Mouse (Mus musculus) embryonic fibroblast, embryonic 13.5 days (primary cell): ENCODE data around the gene Dapp1. TPM values are rescaled to one million over a fixed set of nuclear protein-coding genes. Genes with fewer than 3 reads are reported as not detected.
A peak's percentile ranks its signal among the peaks of the same experiment; 100 is the strongest.

Source experiments
- H3K27ac ChIP-seq: 2 replicates; pipeline ENCODE4 v1.5.1; 2012; ENCODE audit warnings: low read length, control low read depth, inconsistent platforms; ENCODE audit not compliant: insufficient read depth
- H3K4me1 ChIP-seq: 2 replicates; pipeline ENCODE4 v1.6.1; 2011; ENCODE audit warnings: low read length; ENCODE audit not compliant: control insufficient read depth, insufficient read depth
- H3K4me3 ChIP-seq: 2 replicates; pipeline ENCODE4 v1.5.1; 2011; ENCODE audit warnings: mild to moderate bottlenecking, control low read depth, low read length; ENCODE audit not compliant: insufficient read depth
- CTCF ChIP-seq: IDR thresholded peaks from 2 replicates; pipeline ENCODE4 v1.5.1; 2011; ENCODE audit warnings: mild to moderate bottlenecking, control low read depth, low read length, moderate library complexity, borderline replicate concordance; ENCODE audit not compliant: insufficient read depth
- POLR2A ChIP-seq: IDR thresholded peaks from 2 replicates; pipeline ENCODE4 v1.6.1; 2011; ENCODE audit warnings: low read depth, mild to moderate bottlenecking, control low read depth, low read length, moderate library complexity
- polyA plus RNA-seq: library from polyadenylated mRNA; stranded (reverse); fragments of >200 nt; gene quantifications from 2 replicates; pipeline ENCODE4 v1.2.4, GENCODE M21; 2011; ENCODE audit warnings: low read depth; ENCODE audit not compliant: missing spikeins, insufficient read length

Dapp1 gene
- polyA plus RNA-seq, 1 experiment, result 15.6 TPM

DNA sequence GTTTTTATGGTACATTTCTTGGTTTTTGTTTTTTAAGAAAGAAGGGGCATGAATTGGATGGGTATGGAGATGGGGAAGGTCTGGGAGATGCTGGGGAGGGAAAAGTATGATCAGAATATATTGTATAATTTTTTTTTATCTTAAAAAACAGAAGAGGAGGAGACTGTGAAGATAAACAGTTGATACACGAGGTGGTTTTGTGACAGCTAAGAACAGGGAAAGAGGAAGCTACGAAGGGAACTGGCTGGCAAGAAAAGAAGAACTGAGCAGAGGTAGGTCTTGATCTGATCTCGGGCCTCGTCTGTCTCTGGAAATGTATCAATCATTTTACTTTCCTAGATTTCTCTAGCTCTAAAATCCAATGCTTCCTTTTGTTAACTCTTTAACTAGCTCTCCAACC, 33.8 kb downstream of the Dapp1 start:
- peaks cover 5% of the 10 kb centered on the region; the same call in 1 of the 2 replicates for H3K4me1 ChIP-seq
- no peak overlapping the region for H3K4me3 ChIP-seq
- TF ChIP-seq POLR2A (no peak), CTCF (no peak)
- H3K27ac ChIP-seq, result no peak overlapping the region

- H3K4me3 ChIP-seq, result no peak overlapping the region
- no peak overlapping the region for H3K27ac ChIP-seq
- TF ChIP-seq POLR2A (no peak), CTCF (no peak)
- peaks cover 2% of the 10 kb centered on the region; the same call in 1 of the 2 replicates for H3K4me1 ChIP-seq
Measured at GRCm38 (mm10) chr3:137946827-137947226, 34.5 kb downstream of the Dapp1 start.

DNA sequence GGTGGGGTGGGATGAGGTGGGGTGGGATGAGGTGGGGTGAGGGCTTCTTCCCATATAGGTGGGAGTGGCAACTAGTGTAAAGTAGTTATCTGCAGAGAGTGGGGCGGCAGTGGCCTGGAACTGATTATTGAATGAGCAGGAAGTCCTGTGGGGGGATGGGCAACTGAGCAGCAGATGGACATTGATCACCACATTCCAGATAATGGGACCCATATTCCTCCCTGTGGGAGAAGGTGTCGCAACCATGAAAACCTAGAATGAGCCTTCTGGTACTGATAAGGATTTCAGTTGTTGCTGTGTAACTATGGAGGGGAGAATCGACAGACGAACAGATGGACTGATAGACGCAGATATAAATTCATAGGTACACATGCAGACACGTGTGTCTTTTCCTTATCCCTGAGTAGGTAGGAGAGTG, 37.6 kb downstream of the Dapp1 start:
- Histone ChIP-seq H3K4me1 (no peaks in the 10 kb centered on the region; the same call in 1 of the 2 replicates), H3K4me3 (no peak overlapping the region), H3K27ac (no peak overlapping the region)
- TF ChIP-seq CTCF, result no peak
- no peak for TF ChIP-seq POLR2A

- Histone ChIP-seq H3K27ac (no peak overlapping the region), H3K4me3 (no peak overlapping the region), H3K4me1 (no peaks in the 10 kb centered on the region; the same call in 1 of the 2 replicates)
- TF ChIP-seq CTCF (no peak), POLR2A (no peak)
Measured at GRCm38 (mm10) chr3:137942098-137942622, 39.2 kb downstream of the Dapp1 start.

GRCm38 (mm10) chr3:137941555-137941954, 39.8 kb downstream of the Dapp1 start:
- no peak for TF ChIP-seq CTCF
- TF ChIP-seq POLR2A, result no peak
- H3K27ac ChIP-seq, result no peak overlapping the region
- H3K4me1 ChIP-seq, result no peaks in the 10 kb centered on the region; the same call in 1 of the 2 replicates
- no peak overlapping the region for H3K4me3 ChIP-seq

DNA sequence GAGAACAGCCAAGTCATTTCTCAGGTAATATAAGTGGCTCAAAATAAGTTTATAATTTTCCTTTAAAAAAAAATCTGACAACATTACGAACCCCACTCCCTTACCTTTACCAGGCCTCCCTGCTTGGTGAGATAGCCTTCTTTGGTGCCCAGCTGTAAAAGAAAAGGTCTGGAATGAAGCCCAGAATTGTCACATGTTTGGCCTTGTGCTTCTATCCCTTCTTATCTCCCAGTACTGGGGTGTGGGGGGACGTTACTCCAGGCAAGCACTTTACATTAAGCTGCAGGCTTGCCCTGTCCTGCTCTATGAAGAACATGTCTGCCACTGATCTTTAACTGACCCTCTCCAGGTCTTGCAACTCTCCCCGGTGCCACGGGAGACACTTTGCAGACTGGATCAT, 40.6 kb downstream of the Dapp1 start:
- no peak overlapping the region for H3K4me3 ChIP-seq
- no peak overlapping the region for H3K27ac ChIP-seq
- H3K4me1 ChIP-seq, result no peaks in the 10 kb centered on the region; the same call in 1 of the 2 replicates
- TF ChIP-seq POLR2A, result no peak
- TF ChIP-seq CTCF, result no peak

DNA sequence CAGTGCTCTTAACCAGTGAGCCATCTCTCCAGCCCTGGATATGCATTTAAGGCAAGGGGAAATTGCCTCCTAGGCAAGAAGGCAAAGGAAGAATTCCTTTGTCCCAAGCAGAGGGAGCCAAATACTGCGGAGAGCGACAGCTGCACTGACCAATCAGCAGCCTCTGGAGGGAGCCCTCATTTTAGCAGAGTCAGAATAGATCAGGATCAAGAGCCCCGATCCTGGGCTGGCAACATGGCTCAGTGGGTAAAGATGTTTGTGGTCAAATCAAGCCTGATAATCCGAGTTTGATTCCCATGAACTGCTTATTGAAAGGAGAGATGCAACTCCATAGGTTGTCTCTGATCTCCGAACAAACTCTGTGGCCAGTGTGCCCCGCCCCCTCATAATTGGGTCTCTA, 42.7 kb downstream of the Dapp1 start:
- H3K4me1 ChIP-seq, result no peaks in the 10 kb centered on the region; the same call in 1 of the 2 replicates
- TF ChIP-seq CTCF (no peak), POLR2A (no peak)
- no peak overlapping the region for H3K27ac ChIP-seq
- H3K4me3 ChIP-seq, result no peak overlapping the region

- Histone ChIP-seq H3K4me1 (no peaks in the 10 kb centered on the region; the same call in 1 of the 2 replicates), H3K4me3 (no peak overlapping the region), H3K27ac (no peak overlapping the region)
- TF ChIP-seq CTCF, result no peak
- no peak for TF ChIP-seq POLR2A
Measured at GRCm38 (mm10) chr3:137936541-137936940, 44.8 kb downstream of the Dapp1 start.

DNA sequence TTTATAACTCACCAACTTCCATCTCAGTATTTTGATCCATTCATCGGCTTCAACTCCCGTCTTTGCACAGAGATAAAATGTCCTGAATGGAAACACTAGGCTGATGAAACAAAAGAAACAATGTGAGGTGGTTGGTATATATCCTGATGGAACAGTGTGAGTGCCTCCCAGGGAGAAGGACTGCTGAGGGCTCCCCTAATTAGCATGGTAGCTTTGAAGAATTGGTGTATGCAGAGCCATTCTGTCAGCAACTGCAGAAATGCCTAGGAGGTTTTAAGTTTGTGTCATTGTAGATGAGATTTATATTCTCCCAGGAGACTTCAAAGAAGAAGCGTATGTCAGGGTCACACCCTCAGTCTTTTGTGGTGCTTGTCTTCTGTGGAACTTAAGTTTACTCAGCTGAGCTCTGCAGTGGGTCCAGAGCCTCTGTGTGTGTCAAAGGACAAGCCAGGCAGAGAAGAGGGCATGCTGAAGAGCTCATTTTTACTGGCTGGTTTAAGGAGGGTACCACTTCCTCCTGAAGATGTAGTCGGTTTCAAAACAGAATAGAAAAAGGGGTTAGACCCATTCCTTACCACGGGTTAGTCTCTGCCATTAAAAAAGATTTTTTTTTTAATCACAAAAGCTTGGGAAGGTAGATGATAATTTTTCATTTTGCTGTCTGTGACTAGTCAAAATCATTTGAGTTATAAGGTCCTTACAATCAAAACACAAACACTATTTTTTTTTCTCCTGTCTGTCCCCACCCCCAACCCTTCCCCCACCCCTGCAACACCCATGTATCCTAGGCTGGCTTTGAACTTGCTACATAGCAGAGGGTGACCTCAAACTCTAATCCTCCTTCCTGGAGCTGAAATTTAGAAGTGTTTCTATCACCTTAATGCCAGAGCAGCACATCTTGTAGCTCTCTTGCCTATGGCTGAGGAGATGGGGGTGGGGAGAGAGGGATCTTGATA, 45.5 kb downstream of the Dapp1 start:
- Histone ChIP-seq H3K4me3 (no peak overlapping the region), H3K27ac (no peak overlapping the region)
- no peak for TF ChIP-seq CTCF
- TF ChIP-seq POLR2A, result no peak

GRCm38 (mm10) chr3:137933986-137934385, 47.4 kb downstream of the Dapp1 start:
- Histone ChIP-seq H3K4me3 (no peak overlapping the region), H3K27ac (peak overlapping the region; percentile 78), H3K4me1 (peaks cover 4% of the 10 kb centered on the region; the same call in 1 of the 2 replicates)
- TF ChIP-seq POLR2A (no peak), CTCF (no peak)

More for the DNA sequence above, 45.5 kb downstream of the Dapp1 start:
- H3K4me1 ChIP-seq, result no peaks in the 10 kb centered on the region; the same call in 1 of the 2 replicates
